Mouse (Mus musculus) G1E (cell line): ENCODE measurements at regions not wholly inside any gene's neighbourhood (a gene's known extent, or its start where the extent isn't known, plus 50 kb on each side); places are given as distances from the start of the nearest gene placed in this dataset.

Experiments used
- ATAC-seq: 2 replicates; pipeline ENCODE4 v1.8.0; 2016; ENCODE audit warnings: mild to moderate bottlenecking; ENCODE audit not compliant: insufficient number of reproducible peaks, poor library complexity, low FRiP score, severe bottlenecking; ENCODE audit errors: extremely low read depth
- DNase-seq: peaks from one replicate; pipeline ENCODE4 v3.0.0; 2012; ENCODE audit warnings: low spot score
- H3K27me3 ChIP-seq: 2 replicates; pipeline ENCODE4 v1.6.1; 2012; ENCODE audit warnings: mild to moderate bottlenecking, low read length, inconsistent platforms; ENCODE audit not compliant: insufficient read depth
- H3K36me3 ChIP-seq: replicated peaks from 2 replicates; pipeline ENCODE3; 2012; ENCODE audit warnings: mild to moderate bottlenecking, inconsistent platforms
- H3K4me1 ChIP-seq: 2 replicates; pipeline ENCODE4 v1.6.1; 2012; ENCODE audit warnings: low read depth, low read length, inconsistent platforms, mixed read lengths; ENCODE audit not compliant: insufficient read depth
- H3K4me3 ChIP-seq: 2 replicates; pipeline ENCODE4 v1.5.1; 2012; ENCODE audit warnings: low read depth, mild to moderate bottlenecking, inconsistent platforms, low read length, moderate library complexity, mixed read lengths
- H3K9me3 ChIP-seq: replicated peaks from 2 replicates; pipeline ENCODE4 v1.6.1; 2012; ENCODE audit warnings: inconsistent platforms
- CTCF ChIP-seq: IDR thresholded peaks from 2 replicates; pipeline ENCODE4 v1.5.1; 2012; ENCODE audit warnings: low read depth, low read length, inconsistent platforms, mixed read lengths
- GATA1 ChIP-seq: IDR thresholded peaks from 2 replicates; pipeline ENCODE4 v1.6.1; 2012; ENCODE audit warnings: borderline replicate concordance, low read length, inconsistent platforms, mixed read lengths
- GATA2 ChIP-seq: IDR thresholded peaks from 2 replicates; pipeline ENCODE4 v1.6.1; 2012; ENCODE audit warnings: low read depth, low read length, inconsistent platforms, borderline replicate concordance
- POLR2AphosphoS5 ChIP-seq: IDR thresholded peaks from 2 replicates; pipeline ENCODE4 v1.6.1; 2012; ENCODE audit warnings: low read depth, low read length, inconsistent platforms; ENCODE audit not compliant: insufficient replicate concordance
- TAL1 ChIP-seq: conservative IDR thresholded peaks from 2 replicates; pipeline ENCODE4 v1.6.1; 2012; ENCODE audit warnings: low read depth, low read length, inconsistent platforms, mixed read lengths

GRCm38 (mm10) chr15:96774664-96775063 lies 75.1 kb upstream of the Slc38a2 start:
- DNase-seq (no peak), ATAC-seq (no peak)
- TF ChIP-seq GATA1 (no peak), GATA2 (no peak), CTCF (no peak), TAL1 (no peak), POLR2AphosphoS5 (no peak)
- peaks cover 47% of the 10 kb centered on the region for H3K9me3 ChIP-seq
- H3K36me3 ChIP-seq = no peaks in the 10 kb centered on the region
- no peaks in the 10 kb centered on the region for H3K27me3 ChIP-seq
- H3K4me3 ChIP-seq = no peak overlapping the region
- no peaks in the 10 kb centered on the region for H3K4me1 ChIP-seq

GRCm38 (mm10) chr15:96773656-96774055 lies 74.1 kb upstream of the Slc38a2 start:
- TF ChIP-seq GATA2 (no peak), GATA1 (no peak), CTCF (no peak), TAL1 (no peak), POLR2AphosphoS5 (no peak)
- H3K4me3 ChIP-seq = no peak overlapping the region
- H3K36me3 ChIP-seq = no peaks in the 10 kb centered on the region
- peaks cover 56% of the 10 kb centered on the region for H3K9me3 ChIP-seq
- no peak for DNase-seq
- no peaks in the 10 kb centered on the region for H3K4me1 ChIP-seq
- no peak for ATAC-seq
- H3K27me3 ChIP-seq = no peaks in the 10 kb centered on the region

GRCm38 (mm10) chr15:96772701-96773100 lies 73.2 kb upstream of the Slc38a2 start:
- Histone ChIP-seq H3K4me3 (no peak overlapping the region), H3K27me3 (no peaks in the 10 kb centered on the region), H3K4me1 (no peaks in the 10 kb centered on the region), H3K36me3 (no peaks in the 10 kb centered on the region), H3K9me3 (peaks cover 52% of the 10 kb centered on the region)
- TF ChIP-seq CTCF (no peak), GATA2 (no peak), GATA1 (no peak), TAL1 (no peak), POLR2AphosphoS5 (no peak)
- ATAC-seq = no peak
- DNase-seq = no peak

- no peaks in the 10 kb centered on the region for H3K4me1 ChIP-seq
- ATAC-seq = no peak
- H3K4me3 ChIP-seq = no peak overlapping the region
- H3K27me3 ChIP-seq = no peaks in the 10 kb centered on the region
- no peaks in the 10 kb centered on the region for H3K36me3 ChIP-seq
- TF ChIP-seq POLR2AphosphoS5 = no peak
- DNase-seq = no peak
- H3K9me3 ChIP-seq = peaks cover 58% of the 10 kb centered on the region
Observed at GRCm38 (mm10) chr15:96770786-96771185, 71.3 kb upstream of the Slc38a2 start.

- no peaks in the 10 kb centered on the region for H3K4me1 ChIP-seq
Observed at GRCm38 (mm10) chr15:96770299-96770698, 70.8 kb upstream of the Slc38a2 start.

GRCm38 (mm10) chr15:96769751-96770150 lies 70.2 kb upstream of the Slc38a2 start:
- TF ChIP-seq GATA1 = no peak
- no peak for TF ChIP-seq POLR2AphosphoS5
- TF ChIP-seq GATA2 = no peak
- no peak for TF ChIP-seq CTCF
- TF ChIP-seq TAL1 = no peak
- DNase-seq = no peak
- H3K9me3 ChIP-seq = peaks cover 58% of the 10 kb centered on the region
- H3K36me3 ChIP-seq = no peaks in the 10 kb centered on the region
- H3K27me3 ChIP-seq = no peaks in the 10 kb centered on the region
- no peak overlapping the region for H3K4me3 ChIP-seq
- ATAC-seq = no peak
- H3K4me1 ChIP-seq = no peaks in the 10 kb centered on the region

More at GRCm38 (mm10) chr15:96770299-96770698, 70.8 kb upstream of the Slc38a2 start:
- no peak for DNase-seq
- Histone ChIP-seq H3K27me3 (no peaks in the 10 kb centered on the region), H3K36me3 (no peaks in the 10 kb centered on the region), H3K4me3 (no peak overlapping the region), H3K9me3 (peaks cover 58% of the 10 kb centered on the region)
- no peak for ATAC-seq
- TF ChIP-seq GATA1 = no peak
- no peak for TF ChIP-seq GATA2
- no peak for TF ChIP-seq TAL1
- no peak for TF ChIP-seq POLR2AphosphoS5
- TF ChIP-seq CTCF = no peak

GRCm38 (mm10) chr15:96768301-96768993 lies 68.9 kb upstream of the Slc38a2 start:
- H3K4me1 ChIP-seq = no peaks in the 10 kb centered on the region
- DNase-seq = no peak
- no peaks in the 10 kb centered on the region for H3K36me3 ChIP-seq
- no peak overlapping the region for H3K4me3 ChIP-seq
- H3K9me3 ChIP-seq = peaks cover 55% of the 10 kb centered on the region
- TF ChIP-seq GATA2 = no peak
- TF ChIP-seq CTCF = no peak
- no peak for TF ChIP-seq GATA1
- TF ChIP-seq TAL1 = no peak
- no peak for TF ChIP-seq POLR2AphosphoS5
- H3K27me3 ChIP-seq = no peaks in the 10 kb centered on the region
- ATAC-seq = no peak
